Comparison of ENCODE assay signal across 8 mouse cellular contexts in genomic region chr2:84810886-84811577, GRCm38 (mm10). TPM values are rescaled to one million over a fixed set of nuclear protein-coding genes. Genes with fewer than 3 reads are reported as not detected.
A peak's percentile ranks its signal among the peaks of the same experiment; 100 is the strongest.
DNase-seq lines count a peak whose midpoint lies in the region; ATAC-seq and TF ChIP-seq lines count a peak whose summit lies in the region.

No protein-coding gene starts in this region.

- H3K27me3 ChIP-seq in forebrain, embryonic 13.5 days, result no peaks in the 10 kb centered on the region
- H3K27me3 ChIP-seq in heart, postnatal 0 days (ENCODE audit: control insufficient read depth, insufficient read depth, low read length), result no peaks in the 10 kb centered on the region
- peaks cover 10% of the 10 kb centered on the region for H3K27me3 ChIP-seq in liver, embryonic 13.5 days
- H3K27me3 ChIP-seq in stomach, embryonic 14.5 days (ENCODE audit: control insufficient read depth, insufficient read depth, low read length), result no peaks in the 10 kb centered on the region

- peak; percentile 75 for DNase-seq in c-Kit-positive CD71-positive TER-119-positive erythroid progenitor cells, embryonic 14.5 days (ENCODE audit: low spot score)
- peak; percentile 91 for DNase-seq in heart, postnatal 0 days (ENCODE audit: low spot score)
- DNase-seq in kidney, postnatal 36 days, result peak; percentile 85 to 88
- DNase-seq in liver, embryonic 13.5 days, result peak; percentile 84
- DNase-seq in natural killer cell, adult 2 months (ENCODE audit: low spot score in 2 of 2), result peak; percentile 68 to 79

- no peaks in the 10 kb centered on the region for H3K9me3 ChIP-seq in forebrain, embryonic 13.5 days (replicated peaks)
- H3K9me3 ChIP-seq in heart, postnatal 0 days (replicated peaks; ENCODE audit: control insufficient read depth, low read length), result no peaks in the 10 kb centered on the region
- H3K9me3 ChIP-seq in liver, embryonic 13.5 days (replicated peaks), result no peaks in the 10 kb centered on the region; the same call in 1 of the 2 replicates
- H3K9me3 ChIP-seq in stomach, embryonic 14.5 days (ENCODE audit: control insufficient read depth, low read depth, low read length), result no peaks in the 10 kb centered on the region

- no peak overlapping the region for H3K27ac ChIP-seq in forebrain, embryonic 13.5 days
- peak overlapping the region; percentile 56 for H3K27ac ChIP-seq in heart, postnatal 0 days (ENCODE audit: low read depth)
- H3K27ac ChIP-seq in liver, embryonic 13.5 days, result peak overlapping the region; percentile 98
- H3K27ac ChIP-seq in stomach, embryonic 14.5 days (ENCODE audit: low read length), result no peak overlapping the region

- H3K4me1 ChIP-seq in forebrain, embryonic 13.5 days, result no peaks in the 10 kb centered on the region
- H3K4me1 ChIP-seq in heart, postnatal 0 days (ENCODE audit: control insufficient read depth, insufficient read depth), result peaks cover 5% of the 10 kb centered on the region; the same call in 1 of the 2 replicates
- H3K4me1 ChIP-seq in liver, embryonic 13.5 days (replicated peaks), result peaks cover 88% of the 10 kb centered on the region
- no peaks in the 10 kb centered on the region for H3K4me1 ChIP-seq in stomach, embryonic 14.5 days (ENCODE audit: control insufficient read depth, insufficient read depth, low read length)

- no peak overlapping the region; the same call in 1 of the 2 replicates for H3K4me3 ChIP-seq in forebrain, embryonic 13.5 days
- peak overlapping the region; percentile 41 for H3K4me3 ChIP-seq in heart, postnatal 0 days (ENCODE audit: low read depth, low read length)
- H3K4me3 ChIP-seq in liver, embryonic 13.5 days (replicated peaks), result peak overlapping the region; percentile 37
- peak overlapping the region; percentile 12; the same call in 1 of the 2 replicates for H3K4me3 ChIP-seq in stomach, embryonic 14.5 days (ENCODE audit: low read depth, low read length)

- peak overlapping the region; percentile 35 for H3K4me2 ChIP-seq in forebrain, embryonic 13.5 days
- peak overlapping the region; percentile 62 for H3K4me2 ChIP-seq in heart, postnatal 0 days (ENCODE audit: low read depth, low read length)
- peak overlapping the region; percentile 75 for H3K4me2 ChIP-seq in liver, embryonic 13.5 days
- H3K4me2 ChIP-seq in stomach, embryonic 14.5 days (replicated peaks; ENCODE audit: low read depth, low read length), result peak overlapping the region; percentile 41

- no peak overlapping the region for H3K9ac ChIP-seq in forebrain, embryonic 13.5 days
- peak overlapping the region; percentile 16; the same call in 1 of the 2 replicates for H3K9ac ChIP-seq in heart, postnatal 0 days (replicated peaks; ENCODE audit: low read depth, low read length)
- H3K9ac ChIP-seq in liver, embryonic 13.5 days, result peak overlapping the region; percentile 75
- no peak overlapping the region for H3K9ac ChIP-seq in stomach, embryonic 14.5 days (replicated peaks; ENCODE audit: low read depth, low read length)

- ATAC-seq in CD4-positive, CD25-positive, alpha-beta regulatory T cell, adult 4 months, result peak; percentile 97
- ATAC-seq in forebrain, embryonic 13.5 days, result peak; percentile 84
- ATAC-seq in heart, postnatal 0 days (ENCODE audit: insufficient read depth, low read depth), result peak; percentile 80
- ATAC-seq in liver, embryonic 13.5 days (ENCODE audit: low read depth), result peak; percentile 4; the same call in 1 of the 2 replicates
- peak; percentile 68; the same call in 1 of the 2 replicates for ATAC-seq in stomach, embryonic 14.5 days (ENCODE audit: insufficient number of reproducible peaks, insufficient read depth, low FRiP score, low read depth)

- peak; percentile 81 for TF ChIP-seq CTCF in heart, postnatal 0 days (IDR thresholded peaks at IDR 0.05; ENCODE audit: low read depth)

- WGBS in forebrain, embryonic 13.5 days, result 41% methylated on average over 26 of the region's 26 CpGs
- 14% methylated on average over 26 of the region's 26 CpGs for WGBS in heart, postnatal 0 days
- WGBS in liver, embryonic 13.5 days (ENCODE audit: insufficient replicate concordance), result 25% methylated on average over 26 of the region's 26 CpGs
- 29% methylated on average over 26 of the region's 26 CpGs for WGBS in stomach, embryonic 14.5 days

- TF ChIP-seq EP300 in heart, postnatal 0 days (IDR thresholded peaks at IDR 0.05; ENCODE audit: low read depth), result no peak

- H3K36me3 ChIP-seq in forebrain, embryonic 13.5 days (ENCODE audit: poor library complexity, severe bottlenecking), result no peaks in the 10 kb centered on the region
- H3K36me3 ChIP-seq in heart, postnatal 0 days (replicated peaks; ENCODE audit: control insufficient read depth, insufficient read depth, low read length), result 0 out of 2 replicates have a peak, but pooled peaks cover 5% of the 10 kb centered on the region
- peaks cover 49% of the 10 kb centered on the region for H3K36me3 ChIP-seq in liver, embryonic 13.5 days
- no peaks in the 10 kb centered on the region; the same call in 1 of the 2 replicates for H3K36me3 ChIP-seq in stomach, embryonic 14.5 days (ENCODE audit: control insufficient read depth, insufficient read depth, low read length)

RNA-seq across cellular contexts. Expression of gene Smtnl1, which starts 11.4 kb away (rescaled TPM):
- polyA plus RNA-seq in CD4-positive, CD25-positive, alpha-beta regulatory T cell, adult 4 months (2017; shearing (Covaris generic)), result not detected
- polyA plus RNA-seq in forebrain, embryonic 13.5 days (2015; fragmentation: Nextera tagmentation; extraction: Ambion mirVana), result 0.09 TPM in 1 of 2 replicates, not detected in the other
- not detected in 2 replicates for total RNA-seq in heart, postnatal 0 days (2014; rRNA removed; ENCODE audit: low replicate concordance)
- 0.07 and 0.12 TPM in 2 replicates for polyA plus RNA-seq in heart, postnatal 0 days (2015; fragmentation: Nextera tagmentation; extraction: Ambion mirVana)
- 0.23 and 0.24 TPM in 2 replicates for polyA plus RNA-seq in liver, embryonic 13.5 days (2015; fragmentation: Nextera tagmentation; extraction: Ambion mirVana)
- polyA plus RNA-seq in stomach, embryonic 14.5 days (2014; fragmentation: Nextera tagmentation; extraction: Ambion mirVana), result not detected in 2 replicates

RNA-seq across cellular contexts. Expression of gene Ube2l6, which starts 12.4 kb away (rescaled TPM):
- polyA plus RNA-seq in CD4-positive, CD25-positive, alpha-beta regulatory T cell, adult 4 months (2017; shearing (Covaris generic)), result 100 to 1,000 TPM in 1 of 2 experiments, 10 to 100 TPM in 1; 89.3 to 121 TPM
- 19.1 and 21.1 TPM in 2 replicates for polyA plus RNA-seq in forebrain, embryonic 13.5 days (2015; fragmentation: Nextera tagmentation; extraction: Ambion mirVana)
- 40.0 and 47.0 TPM in 2 replicates for total RNA-seq in heart, postnatal 0 days (2014; rRNA removed; ENCODE audit: low replicate concordance)
- polyA plus RNA-seq in heart, postnatal 0 days (2015; fragmentation: Nextera tagmentation; extraction: Ambion mirVana), result 29.8 and 36.9 TPM in 2 replicates
- 404 and 444 TPM in 2 replicates for polyA plus RNA-seq in liver, embryonic 13.5 days (2015; fragmentation: Nextera tagmentation; extraction: Ambion mirVana)
- polyA plus RNA-seq in stomach, embryonic 14.5 days (2014; fragmentation: Nextera tagmentation; extraction: Ambion mirVana), result 36.2 and 38.0 TPM in 2 replicates

RNA-seq across cellular contexts. Expression of gene Timm10, which starts 15.8 kb away (rescaled TPM):
- polyA plus RNA-seq in CD4-positive, CD25-positive, alpha-beta regulatory T cell, adult 4 months (2017; shearing (Covaris generic)), result 10 to 100 TPM; 34.7 to 40.8 TPM
- polyA plus RNA-seq in forebrain, embryonic 13.5 days (2015; fragmentation: Nextera tagmentation; extraction: Ambion mirVana), result 58.0 and 62.5 TPM in 2 replicates
- 117 and 140 TPM in 2 replicates for total RNA-seq in heart, postnatal 0 days (2014; rRNA removed; ENCODE audit: low replicate concordance)
- polyA plus RNA-seq in heart, postnatal 0 days (2015; fragmentation: Nextera tagmentation; extraction: Ambion mirVana), result 129 and 133 TPM in 2 replicates
- 46.8 and 51.5 TPM in 2 replicates for polyA plus RNA-seq in liver, embryonic 13.5 days (2015; fragmentation: Nextera tagmentation; extraction: Ambion mirVana)
- 50.2 and 60.2 TPM in 2 replicates for polyA plus RNA-seq in stomach, embryonic 14.5 days (2014; fragmentation: Nextera tagmentation; extraction: Ambion mirVana)

RNA-seq across cellular contexts. Expression of gene Slc43a1, which starts 27.6 kb away (rescaled TPM):
- 1 to 10 TPM; 3.8 to 4.7 TPM for polyA plus RNA-seq in CD4-positive, CD25-positive, alpha-beta regulatory T cell, adult 4 months (2017; shearing (Covaris generic))
- polyA plus RNA-seq in forebrain, embryonic 13.5 days (2015; fragmentation: Nextera tagmentation; extraction: Ambion mirVana), result 5.4 and 7.5 TPM in 2 replicates
- 3.9 and 14.1 TPM in 2 replicates for total RNA-seq in heart, postnatal 0 days (2014; rRNA removed; ENCODE audit: low replicate concordance)
- 2.8 and 2.9 TPM in 2 replicates for polyA plus RNA-seq in heart, postnatal 0 days (2015; fragmentation: Nextera tagmentation; extraction: Ambion mirVana)
- 138 and 178 TPM in 2 replicates for polyA plus RNA-seq in liver, embryonic 13.5 days (2015; fragmentation: Nextera tagmentation; extraction: Ambion mirVana)
- 19.8 and 21.1 TPM in 2 replicates for polyA plus RNA-seq in stomach, embryonic 14.5 days (2014; fragmentation: Nextera tagmentation; extraction: Ambion mirVana)

RNA-seq across cellular contexts. Expression of gene Serping1, which starts 35.8 kb away (rescaled TPM):
- polyA plus RNA-seq in CD4-positive, CD25-positive, alpha-beta regulatory T cell, adult 4 months (2017; shearing (Covaris generic)), result not detected
- 22.3 and 25.6 TPM in 2 replicates for polyA plus RNA-seq in forebrain, embryonic 13.5 days (2015; fragmentation: Nextera tagmentation; extraction: Ambion mirVana)
- 26.3 and 31.2 TPM in 2 replicates for total RNA-seq in heart, postnatal 0 days (2014; rRNA removed; ENCODE audit: low replicate concordance)
- 37.1 and 38.8 TPM in 2 replicates for polyA plus RNA-seq in heart, postnatal 0 days (2015; fragmentation: Nextera tagmentation; extraction: Ambion mirVana)
- 34.0 and 39.6 TPM in 2 replicates for polyA plus RNA-seq in liver, embryonic 13.5 days (2015; fragmentation: Nextera tagmentation; extraction: Ambion mirVana)
- 84.2 and 93.7 TPM in 2 replicates for polyA plus RNA-seq in stomach, embryonic 14.5 days (2014; fragmentation: Nextera tagmentation; extraction: Ambion mirVana)

Comparison
In these comparisons a context has a peak if more than half of its experiments do, and no peak if none do; other contexts are left out.
1. ATAC-seq: peak in every context shown above with its lines; median percentile 97 in CD4-positive, CD25-positive, alpha-beta regulatory T cell, adult 4 months; 84 in forebrain, embryonic 13.5 days; 80 in heart, postnatal 0 days; 68 in stomach, embryonic 14.5 days; 4 in liver, embryonic 13.5 days.
2. H3K27ac ChIP-seq: peak in heart, postnatal 0 days (single experiment) and liver, embryonic 13.5 days (single experiment); none in forebrain, embryonic 13.5 days (single experiment) and stomach, embryonic 14.5 days (single experiment).
3. H3K9ac ChIP-seq: peak in heart, postnatal 0 days (single experiment) and liver, embryonic 13.5 days (single experiment); none in forebrain, embryonic 13.5 days (single experiment) and stomach, embryonic 14.5 days (single experiment).
4. Peak in every context shown above with its lines, with median percentiles within 50 percentile points of each other: DNase-seq and H3K4me2 ChIP-seq.